Mouse (Mus musculus) E14TG2a.4 (cell line): ENCODE measurements around the gene Wtip.
"Not testable (repeated sequence)": the region's sequence is repeated elsewhere in the genome, so short reads cannot be mapped to it uniquely, and the experiment has no call there.

Experiments
- H3K27me3 ChIP-seq: 2 replicates; pipeline ENCODE4 v1.6.1; 2014; ENCODE audit warnings: low read length, control low read depth; ENCODE audit not compliant: insufficient read depth
- H3K36me3 ChIP-seq: 2 replicates; pipeline ENCODE4 v1.6.1; 2014; ENCODE audit warnings: low read length, control low read depth; ENCODE audit not compliant: insufficient read depth
- H3K4me1 ChIP-seq: replicated peaks from 2 replicates; pipeline ENCODE4 v1.6.1; 2014; ENCODE audit warnings: low read depth, low read length, control low read depth
- H3K4me3 ChIP-seq: replicated peaks from 2 replicates; pipeline ENCODE4 v1.5.1; 2014; ENCODE audit warnings: mild to moderate bottlenecking, low read length
- H3K9me3 ChIP-seq: 2 replicates; pipeline ENCODE4 v1.6.1; 2014; ENCODE audit warnings: low read length, control low read depth
- CTCF ChIP-seq: conservative IDR thresholded peaks from 2 replicates; pipeline ENCODE4 v1.5.1; 2014; ENCODE audit warnings: low read length
- NANOG ChIP-seq: IDR thresholded peaks from 2 replicates; pipeline ENCODE4 v1.6.1; 2014; ENCODE audit warnings: borderline replicate concordance, low read length, mixed read lengths
- POU5F1 ChIP-seq: IDR thresholded peaks from 2 replicates; pipeline ENCODE4 v1.6.1; 2014; ENCODE audit warnings: low read length, borderline replicate concordance

The Wtip gene

DNA sequence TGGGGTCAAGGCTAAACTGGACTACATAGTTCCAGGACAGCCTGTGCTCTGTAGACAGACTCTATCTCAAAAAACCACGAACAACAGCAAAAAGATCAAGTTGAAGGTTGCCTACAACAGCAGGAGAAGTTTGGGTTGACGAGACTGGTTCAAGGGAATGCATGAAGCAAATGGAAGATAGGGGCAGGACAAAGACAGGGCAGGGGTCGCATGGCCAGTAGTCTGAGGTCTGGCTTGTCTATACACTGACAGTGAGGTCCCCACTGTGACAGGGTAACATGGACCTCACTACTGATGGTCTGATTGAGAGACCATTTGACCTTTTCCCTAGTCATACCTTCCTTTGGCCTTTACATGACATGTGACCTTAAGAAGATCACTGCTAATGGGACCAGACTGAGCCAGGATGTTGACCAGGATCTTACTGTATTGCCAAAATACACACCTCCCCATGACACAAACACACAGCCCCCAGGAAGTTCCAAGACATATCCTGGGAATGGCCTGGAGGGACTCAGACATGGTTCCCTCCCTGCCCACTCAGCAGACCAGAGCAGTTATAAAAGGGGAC, 38.1 kb downstream of the Wtip start, which contains the start of gene Scgb1b30:
Gene Scgb1b30, plus strand, starts transcription at position 521 of the 571 bp plus-strand sequence.
- Histone ChIP-seq H3K27me3 (no peaks in the 10 kb centered on the region), H3K36me3 (no peaks in the 10 kb centered on the region), H3K4me1 (no peaks in the 10 kb centered on the region), H3K4me3 (no peak within 1 kb of the TSS), H3K9me3 (peaks cover 60% of the 10 kb centered on the region)
- TF ChIP-seq CTCF (no peak), NANOG (no peak), POU5F1 (no peak)

DNA sequence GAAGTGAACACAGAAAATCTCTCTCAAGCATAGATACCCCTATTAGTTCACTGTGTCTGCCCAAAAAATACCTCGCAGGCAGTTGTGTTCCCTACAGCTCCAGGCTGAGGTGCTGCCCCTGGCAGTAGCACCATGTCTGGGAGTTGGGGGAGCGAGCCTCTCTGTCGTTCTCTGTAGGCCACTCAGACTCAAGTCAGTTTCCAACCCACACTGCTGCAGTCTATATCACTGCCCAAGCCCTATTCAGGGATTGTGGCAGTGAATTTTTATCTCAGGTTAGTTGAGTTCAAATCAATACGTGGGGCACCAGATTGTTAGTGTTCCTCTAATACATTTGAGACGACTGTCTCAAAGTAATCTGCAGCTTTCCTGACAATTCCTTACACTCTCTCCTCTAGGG, 64.9 kb downstream of the Wtip start:
- not testable (repeated sequence) for H3K36me3 ChIP-seq, H3K4me1 ChIP-seq, H3K27me3 ChIP-seq, H3K4me3 ChIP-seq
- peaks cover 39% of the 10 kb centered on the region for H3K9me3 ChIP-seq
